Mouse (Mus musculus) MEL (cell line): ENCODE data around the gene Ecpas. TPM values are rescaled to one million over a fixed set of nuclear protein-coding genes. Genes with fewer than 3 reads are reported as not detected.

ENCODE experiments used
- DNase-seq: peaks from one replicate; pipeline ENCODE4 v3.0.0; 2011; ENCODE audit warnings: low read depth, low spot score
- H3K27ac ChIP-seq: 2 replicates; pipeline ENCODE4 v1.5.1; 2012; ENCODE audit warnings: low read depth, mild to moderate bottlenecking, control low read depth, low read length, moderate library complexity; ENCODE audit not compliant: control insufficient read depth
- H3K27me3 ChIP-seq, 2 experiments: fragments of 150-350 bp in 1 of 2; sonication (generic) in 1 of 2; 2 replicates each; pipeline ENCODE4 v1.6.1; 2012; ENCODE audit warnings: low read length in 2 of 2, mild to moderate bottlenecking in 2 of 2, improper control_type of control experiment in 1 of 2, moderate library complexity in 1 of 2; ENCODE audit not compliant: insufficient read depth in 2 of 2, control insufficient read depth in 1 of 2
- H3K36me3 ChIP-seq, 2 experiments: 2 replicates each; pipeline ENCODE4 v1.6.1; 2012 to 2014; ENCODE audit warnings: low read length in 2 of 2, improper control_type of control experiment in 1 of 2, inconsistent platforms in 1 of 2, mild to moderate bottlenecking in 1 of 2; ENCODE audit not compliant: insufficient read depth in 2 of 2, control insufficient read depth in 1 of 2
- H3K4me1 ChIP-seq, 2 experiments: fragments of 150-350 bp in 1 of 2; sonication (generic) in 1 of 2; 2 replicates each; pipeline ENCODE4 v1.6.1; 2012; ENCODE audit warnings: low read length in 2 of 2, improper control_type of control experiment in 1 of 2, mild to moderate bottlenecking in 1 of 2; ENCODE audit not compliant: insufficient read depth in 2 of 2, control insufficient read depth in 1 of 2
- H3K4me3 ChIP-seq, 2 experiments: fragments of 150-350 bp in 1 of 2; sonication (generic) in 1 of 2; 2 replicates each; pipeline ENCODE4 v1.5.1; 2012; ENCODE audit warnings: low read depth in 2 of 2, low read length in 2 of 2, mild to moderate bottlenecking in 2 of 2, moderate library complexity in 2 of 2, control low read depth in 1 of 2, improper control_type of control experiment in 1 of 2; ENCODE audit not compliant: control insufficient read depth in 1 of 2, insufficient read depth in 1 of 2
- H3K79me2 ChIP-seq: 2 replicates; pipeline ENCODE4 v1.6.1; 2012; ENCODE audit warnings: mild to moderate bottlenecking, low read length, moderate library complexity; ENCODE audit not compliant: control insufficient read depth, poor library complexity, insufficient read depth
- H3K9ac ChIP-seq: 2 replicates; pipeline ENCODE4 v1.6.1; 2012; ENCODE audit warnings: low read depth, mild to moderate bottlenecking, control low read depth, low read length, moderate library complexity; ENCODE audit not compliant: control insufficient read depth, poor library complexity, severe bottlenecking
- H3K9me3 ChIP-seq: fragments of 150-350 bp; sonication (generic); replicated peaks from 2 replicates; pipeline ENCODE4 v1.6.1; 2012; ENCODE audit warnings: mild to moderate bottlenecking, low read length, improper control_type of control experiment, moderate library complexity; ENCODE audit not compliant: insufficient read depth
- BHLHE40 ChIP-seq: IDR thresholded peaks from 2 replicates; pipeline ENCODE4 v1.6.1; 2012; ENCODE audit warnings: low read depth, mild to moderate bottlenecking, inconsistent platforms, low read length, improper control_type of control experiment, borderline replicate concordance
- CHD2 ChIP-seq: IDR thresholded peaks from 2 replicates; pipeline ENCODE4 v1.6.1; 2011; ENCODE audit warnings: low read length, improper control_type of control experiment
- CTCF ChIP-seq, 3 experiments: IDR thresholded peaks in 2 of 3; conservative IDR thresholded peaks in 1 of 3; 2 replicates each; pipeline ENCODE4 v1.5.1; 2011 to 2012; ENCODE audit warnings: low read length in 3 of 3, low read depth in 2 of 3, mild to moderate bottlenecking in 2 of 3, improper control_type of control experiment in 1 of 3, inconsistent platforms in 1 of 3, mixed read lengths in 1 of 3, moderate library complexity in 1 of 3; ENCODE audit not compliant: control insufficient read depth in 1 of 3, insufficient read depth in 1 of 3, poor library complexity in 1 of 3, severe bottlenecking in 1 of 3
- E2F4 ChIP-seq: IDR thresholded peaks from 2 replicates; pipeline ENCODE4 v1.6.1; 2011; ENCODE audit warnings: low read depth, low read length, improper control_type of control experiment, borderline replicate concordance
- ELF1 ChIP-seq: IDR thresholded peaks from 2 replicates; pipeline ENCODE4 v1.6.1; 2014; ENCODE audit warnings: low read depth, mild to moderate bottlenecking, inconsistent platforms, low read length, improper control_type of control experiment, moderate library complexity
- EP300 ChIP-seq, 2 experiments: IDR thresholded peaks; 2 replicates each; pipeline ENCODE4 v1.6.1; 2011; ENCODE audit warnings: improper control_type of control experiment in 2 of 2, low read length in 2 of 2, low read depth in 1 of 2, mild to moderate bottlenecking in 1 of 2
- GABPA ChIP-seq: IDR thresholded peaks from 2 replicates; pipeline ENCODE4 v1.6.1; 2012; ENCODE audit warnings: low read depth, mild to moderate bottlenecking, inconsistent platforms, low read length, improper control_type of control experiment, moderate library complexity
- GATA1 ChIP-seq: IDR thresholded peaks from 2 replicates; pipeline ENCODE4 v1.6.1; 2011; ENCODE audit warnings: low read depth, low read length, improper control_type of control experiment
- HCFC1 ChIP-seq: IDR thresholded peaks from 2 replicates; pipeline ENCODE4 v1.6.1; 2012; ENCODE audit warnings: low read depth, mild to moderate bottlenecking, inconsistent platforms, low read length, improper control_type of control experiment, moderate library complexity
- MAFK ChIP-seq: IDR thresholded peaks from 2 replicates; pipeline ENCODE4 v1.6.1; 2011; ENCODE audit warnings: low read depth, mild to moderate bottlenecking, low read length, improper control_type of control experiment, borderline replicate concordance
- MAX ChIP-seq: IDR thresholded peaks from 2 replicates; pipeline ENCODE4 v1.6.1; 2011; ENCODE audit warnings: low read length, improper control_type of control experiment
- MYC ChIP-seq: IDR thresholded peaks from 2 replicates; pipeline ENCODE4 v1.6.1; 2011; ENCODE audit warnings: low read depth, mild to moderate bottlenecking, low read length, improper control_type of control experiment, moderate library complexity
- NELFE ChIP-seq: IDR thresholded peaks from 2 replicates; pipeline ENCODE4 v1.6.1; 2011; ENCODE audit warnings: low read depth, low read length, improper control_type of control experiment
- POLR2A ChIP-seq, 2 experiments: IDR thresholded peaks; 2 replicates each; pipeline ENCODE4 v1.6.1; 2011 to 2012; ENCODE audit warnings: low read length in 2 of 2, mild to moderate bottlenecking in 2 of 2, control low read depth in 1 of 2, improper control_type of control experiment in 1 of 2, low read depth in 1 of 2, moderate library complexity in 1 of 2; ENCODE audit not compliant: control insufficient read depth in 1 of 2, insufficient read depth in 1 of 2, poor library complexity in 1 of 2
- POLR2AphosphoS2 ChIP-seq: IDR thresholded peaks from 2 replicates; pipeline ENCODE4 v1.6.1; 2011; ENCODE audit warnings: low read length, improper control_type of control experiment
- POLR2AphosphoS5 ChIP-seq: IDR thresholded peaks from 2 replicates; pipeline ENCODE4 v1.6.1; 2012; ENCODE audit warnings: low read depth, borderline replicate concordance, mild to moderate bottlenecking, inconsistent platforms, low read length, moderate library complexity, mixed read lengths
- RCOR1 ChIP-seq: IDR thresholded peaks from 2 replicates; pipeline ENCODE4 v1.6.1; 2012; ENCODE audit warnings: low read depth, mild to moderate bottlenecking, inconsistent platforms, low read length, improper control_type of control experiment
- SIN3A ChIP-seq: IDR thresholded peaks from 2 replicates; pipeline ENCODE4 v1.6.1; 2012; ENCODE audit warnings: low read length, improper control_type of control experiment, inconsistent platforms
- TAL1 ChIP-seq: IDR thresholded peaks from 2 replicates; pipeline ENCODE4 v1.6.1; 2012; ENCODE audit warnings: mild to moderate bottlenecking, inconsistent platforms, low read length, moderate library complexity, mixed read lengths
- TCF12 ChIP-seq: IDR thresholded peaks from 2 replicates; pipeline ENCODE4 v1.6.1; 2014; ENCODE audit warnings: low read depth, mild to moderate bottlenecking, inconsistent platforms, low read length, improper control_type of control experiment, moderate library complexity
- USF1 ChIP-seq: IDR thresholded peaks from 2 replicates; pipeline ENCODE4 v1.6.1; 2014; ENCODE audit warnings: low read depth, mild to moderate bottlenecking, inconsistent platforms, low read length, improper control_type of control experiment, moderate library complexity
- USF2 ChIP-seq, 2 experiments: IDR thresholded peaks; 2 replicates each; pipeline ENCODE4 v1.6.1; 2011 to 2012; ENCODE audit warnings: improper control_type of control experiment in 2 of 2, low read length in 2 of 2, borderline replicate concordance in 1 of 2, inconsistent platforms in 1 of 2, low read depth in 1 of 2, mild to moderate bottlenecking in 1 of 2; ENCODE audit not compliant: insufficient read depth in 1 of 2
- ZC3H11A ChIP-seq: IDR thresholded peaks from 2 replicates; pipeline ENCODE4 v1.6.1; 2012; ENCODE audit warnings: low read depth, mild to moderate bottlenecking, inconsistent platforms, low read length, improper control_type of control experiment
- ZKSCAN1 ChIP-seq: IDR thresholded peaks from 2 replicates; pipeline ENCODE4 v1.6.1; 2012; ENCODE audit warnings: low read depth, mild to moderate bottlenecking, inconsistent platforms, low read length, improper control_type of control experiment, moderate library complexity
- ZNF384 ChIP-seq: IDR thresholded peaks from 2 replicates; pipeline ENCODE4 v1.6.1; 2012; ENCODE audit warnings: low read depth, mild to moderate bottlenecking, inconsistent platforms, low read length, improper control_type of control experiment
- polyA plus RNA-seq, 2 experiments: library from polyadenylated mRNA; stranded (reverse) in 1 of 2; unstranded in 1 of 2; fragments of >175 nt in 1 of 2; fragments of >200 nt in 1 of 2; gene quantifications; 2 replicates each; pipeline versions ENCODE4 v1.2.1 to v1.2.4; 2012; ENCODE audit warnings: low replicate concordance in 2 of 2, low read depth in 1 of 2; ENCODE audit not compliant: insufficient read length in 2 of 2, insufficient read depth in 1 of 2, missing spikeins in 1 of 2
- total RNA-seq: library from RNA; depleted of rRNA; stranded (reverse); fragments of 300-350 nt; gene quantifications from 2 replicates; pipeline ENCODE4 v1.2.3, GENCODE M21; 2012

The Ecpas gene
- total and polyA plus RNA-seq, 3 experiments = 37.8 to 161 (median 57.6) TPM

DNA sequence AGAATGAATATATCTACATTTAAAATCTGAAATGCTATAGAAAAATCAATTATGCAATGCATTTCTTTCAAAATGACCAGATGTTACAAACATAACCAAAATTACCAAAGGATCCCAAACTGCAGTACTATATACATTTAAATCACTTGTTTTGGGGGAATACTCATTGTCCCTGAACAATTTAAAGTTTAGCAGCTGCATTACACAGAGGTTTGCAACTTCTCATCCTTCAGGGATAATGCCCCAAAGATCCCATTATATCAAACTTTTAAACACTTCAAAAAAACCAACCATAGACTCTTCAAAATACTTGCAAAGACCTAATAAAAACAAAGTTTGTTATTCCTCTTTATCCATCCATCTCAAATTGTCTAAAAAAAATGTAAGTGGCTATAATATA is 124.9 kb downstream of the Ecpas start, which contains the start of gene Olfr267:
Olfr267 (minus strand) TSS at position 101 of the 400 bp plus-strand sequence.
- Histone ChIP-seq H3K36me3 (no peaks in the 10 kb centered on the region; a peak in 1 of 4 replicates), H3K4me3 (no peak within 1 kb of the TSS), H3K9ac (no peak within 1 kb of the TSS), H3K9me3 (no peaks in the 10 kb centered on the region), H3K4me1 (no peaks in the 10 kb centered on the region), H3K27ac (no peak within 1 kb of the TSS), H3K79me2 (no peaks in the 10 kb centered on the region), H3K27me3 (no peaks in the 10 kb centered on the region)
- no peak for TF ChIP-seq MAFK
- TF ChIP-seq TCF12 = no peak
- TF ChIP-seq EP300 (IDR thresholded peaks at IDR 0.05; ENCODE audit: low read depth in 1 of 2, low read length in 2 of 2) = no peak
- no peak for TF ChIP-seq USF2 (IDR thresholded peaks at IDR 0.05; ENCODE audit: borderline replicate concordance in 1 of 2, insufficient read depth in 1 of 2, low read depth in 1 of 2, low read length in 2 of 2)
- no peak for TF ChIP-seq MYC
- no peak for TF ChIP-seq CTCF (IDR thresholded peaks at IDR 0.05 in 2 of 3, conservative IDR thresholded peaks at IDR 0.05 in 1 of 3; ENCODE audit: control insufficient read depth in 1 of 3, insufficient read depth in 1 of 3, low read depth in 2 of 3, low read length in 3 of 3, poor library complexity in 1 of 3, severe bottlenecking in 1 of 3)
- TF ChIP-seq BHLHE40 = no peak
- TF ChIP-seq ZKSCAN1 = no peak
- TF ChIP-seq HCFC1 = no peak
- no peak for TF ChIP-seq ZNF384
- no peak for TF ChIP-seq GATA1
- no peak for TF ChIP-seq E2F4
- DNase-seq = no peak

GRCm38 (mm10) chr4:58786659-58787058 is 125.9 kb downstream of the Ecpas start:
- H3K9ac ChIP-seq = no peak overlapping the region

More at GRCm38 (mm10) chr4:58786659-58787058, 125.9 kb downstream of the Ecpas start:
- H3K27ac ChIP-seq = no peak overlapping the region
- H3K79me2 ChIP-seq = no peaks in the 10 kb centered on the region
- DNase-seq = no peak
- H3K27me3 ChIP-seq = no peaks in the 10 kb centered on the region
- no peaks in the 10 kb centered on the region for H3K4me1 ChIP-seq
- no peaks in the 10 kb centered on the region for H3K36me3 ChIP-seq
- no peak overlapping the region for H3K4me3 ChIP-seq
- H3K9me3 ChIP-seq = no peaks in the 10 kb centered on the region
- TF ChIP-seq TCF12 = no peak
- TF ChIP-seq POLR2A (IDR thresholded peaks at IDR 0.05; ENCODE audit: control insufficient read depth in 1 of 2, insufficient read depth in 1 of 2, low read depth in 1 of 2, low read length in 2 of 2, poor library complexity in 1 of 2) = no peak
- TF ChIP-seq ELF1 = no peak
- no peak for TF ChIP-seq USF1
- TF ChIP-seq POLR2AphosphoS2 = no peak
- TF ChIP-seq POLR2AphosphoS5 = no peak
- no peak for TF ChIP-seq GABPA
- TF ChIP-seq TAL1 = no peak
- no peak for TF ChIP-seq ZNF384
- TF ChIP-seq ZC3H11A = no peak
- no peak for TF ChIP-seq HCFC1
- TF ChIP-seq MAFK = no peak
- TF ChIP-seq BHLHE40 = no peak
- no peak for TF ChIP-seq SIN3A
- TF ChIP-seq MAX = no peak
- TF ChIP-seq NELFE = no peak
- no peak for TF ChIP-seq RCOR1
- no peak for TF ChIP-seq CHD2
- TF ChIP-seq, all 39 proteins: peak for 0
